Mouse (Mus musculus) heart, embryonic 12.5 days (tissue): ENCODE measurements at regions not wholly inside any gene's neighbourhood (a gene's known extent, or its start where the extent isn't known, plus 50 kb on each side); places are given as distances from the start of the nearest gene placed in this dataset.
A peak's percentile ranks its signal among the peaks of the same experiment; 100 is the strongest.

Source experiments
- ATAC-seq: fragments of 200-750 bp; cut with Nextera tagmentation; 2 replicates; pipeline ENCODE4 v1.8.0; 2017; ENCODE audit warnings: moderate TSS enrichment, moderate library complexity; ENCODE audit not compliant: insufficient number of reproducible peaks, low FRiP score
- H3K27ac ChIP-seq: fragments of 300-500 bp; sonication (generic); 2 replicates; pipeline ENCODE4 v1.5.1; 2016; ENCODE audit warnings: mild to moderate bottlenecking, moderate library complexity; ENCODE audit not compliant: poor library complexity, severe bottlenecking
- H3K27me3 ChIP-seq: fragments of 300-500 bp; sonication (generic); replicated peaks from 2 replicates; pipeline ENCODE4 v1.6.1; 2016; ENCODE audit warnings: mild to moderate bottlenecking, moderate library complexity
- H3K36me3 ChIP-seq: fragments of 300-500 bp; sonication (generic); 2 replicates; pipeline ENCODE4 v1.6.1; 2016; ENCODE audit warnings: mild to moderate bottlenecking, moderate library complexity
- H3K4me1 ChIP-seq: fragments of 300-500 bp; sonication (generic); replicated peaks from 2 replicates; pipeline ENCODE4 v1.6.1; 2016; ENCODE audit warnings: mild to moderate bottlenecking
- H3K4me2 ChIP-seq: fragments of 300-500 bp; sonication (generic); 2 replicates; pipeline ENCODE4 v1.6.1; 2016; ENCODE audit warnings: mild to moderate bottlenecking, moderate library complexity
- H3K4me3 ChIP-seq: fragments of 300-500 bp; sonication (generic); 2 replicates; pipeline ENCODE4 v1.5.1; 2016; ENCODE audit warnings: mild to moderate bottlenecking
- H3K9ac ChIP-seq: fragments of 300-500 bp; sonication (generic); 2 replicates; pipeline ENCODE4 v1.6.1; 2016; ENCODE audit warnings: mild to moderate bottlenecking, moderate library complexity
- H3K9me3 ChIP-seq: fragments of 300-500 bp; sonication (generic); replicated peaks from 2 replicates; pipeline ENCODE4 v1.6.1; 2016; ENCODE audit warnings: mild to moderate bottlenecking, moderate library complexity
- WGBS: fragments of 180-500 bp; shearing (Covaris S2); methylation state at CpG from one replicate; pipeline ENCODE4 v1.1.7; 2016; 5-methylcytosine and 5-hydroxymethylcytosine counted together

GRCm38 (mm10) chr7:83431094-83431493 lies 153.6 kb upstream of the Tmc3 start:
- H3K4me3 ChIP-seq = no peak overlapping the region
- 34% methylated on average over 2 of the region's 2 CpGs for WGBS
- H3K36me3 ChIP-seq = no peaks in the 10 kb centered on the region
- no peaks in the 10 kb centered on the region for H3K9me3 ChIP-seq
- ATAC-seq = no peak
- peaks cover 14% of the 10 kb centered on the region for H3K4me1 ChIP-seq
- H3K9ac ChIP-seq = no peak overlapping the region
- no peaks in the 10 kb centered on the region for H3K27me3 ChIP-seq
- no peak overlapping the region for H3K27ac ChIP-seq
- no peak overlapping the region for H3K4me2 ChIP-seq

- H3K9me3 ChIP-seq = no peaks in the 10 kb centered on the region
- WGBS = 70% methylated on average over 1 of the region's 1 CpGs
- H3K36me3 ChIP-seq = no peaks in the 10 kb centered on the region
- no peak for ATAC-seq
- H3K4me3 ChIP-seq = no peak overlapping the region
- no peak overlapping the region for H3K9ac ChIP-seq
- H3K4me1 ChIP-seq = peaks cover 14% of the 10 kb centered on the region
- no peaks in the 10 kb centered on the region for H3K27me3 ChIP-seq
- H3K27ac ChIP-seq = no peak overlapping the region
- H3K4me2 ChIP-seq = no peak overlapping the region
Measured at GRCm38 (mm10) chr7:83432843-83433242, 151.9 kb upstream of the Tmc3 start.

GRCm38 (mm10) chr7:83433959-83434715 lies 150.6 kb upstream of the Tmc3 start:
- Histone ChIP-seq H3K4me3 (no peak overlapping the region), H3K4me1 (peaks cover 14% of the 10 kb centered on the region), H3K36me3 (no peaks in the 10 kb centered on the region), H3K27ac (no peak overlapping the region), H3K9me3 (no peaks in the 10 kb centered on the region), H3K27me3 (no peaks in the 10 kb centered on the region), H3K9ac (no peak overlapping the region), H3K4me2 (no peak overlapping the region)
- 64% methylated on average over 5 of the region's 5 CpGs for WGBS
- ATAC-seq = no peak

GRCm38 (mm10) chr7:83438538-83439393 lies 146.0 kb upstream of the Tmc3 start:
- Histone ChIP-seq H3K36me3 (no peaks in the 10 kb centered on the region), H3K4me3 (no peak overlapping the region), H3K9me3 (no peaks in the 10 kb centered on the region), H3K27me3 (no peaks in the 10 kb centered on the region), H3K27ac (no peak overlapping the region), H3K4me1 (peaks cover 3% of the 10 kb centered on the region; the same call in 1 of the 2 replicates), H3K4me2 (no peak overlapping the region), H3K9ac (no peak overlapping the region)
- no peak for ATAC-seq
- WGBS = 58% methylated on average over 7 of the region's 7 CpGs

- peak; percentile 81 for ATAC-seq
- no peaks in the 10 kb centered on the region for H3K27me3 ChIP-seq
- peaks cover 25% of the 10 kb centered on the region for H3K4me1 ChIP-seq
- H3K9ac ChIP-seq = no peak overlapping the region
- no peak overlapping the region for H3K4me2 ChIP-seq
- peak overlapping the region; percentile 79 for H3K27ac ChIP-seq
- WGBS = 40% methylated on average over 16 of the region's 16 CpGs
- no peak overlapping the region for H3K4me3 ChIP-seq
- 0 out of 2 replicates have a peak, but pooled peaks cover 3% of the 10 kb centered on the region for H3K9me3 ChIP-seq
- H3K36me3 ChIP-seq = no peaks in the 10 kb centered on the region
Measured at GRCm38 (mm10) chr7:83443596-83444278, 141.0 kb upstream of the Tmc3 start.

GRCm38 (mm10) chr7:83444279-83444615 lies 140.5 kb upstream of the Tmc3 start:
- H3K9me3 ChIP-seq = 0 out of 2 replicates have a peak, but pooled peaks cover 3% of the 10 kb centered on the region
- H3K4me2 ChIP-seq = no peak overlapping the region
- peak overlapping the region; percentile 79 for H3K27ac ChIP-seq
- ATAC-seq = 0 out of 2 replicates have a peak, but pooled peaks have one; percentile 15
- H3K36me3 ChIP-seq = no peaks in the 10 kb centered on the region
- H3K9ac ChIP-seq = no peak overlapping the region
- H3K27me3 ChIP-seq = no peaks in the 10 kb centered on the region
- WGBS = 62% methylated on average over 1 of the region's 1 CpGs
- no peak overlapping the region for H3K4me3 ChIP-seq
- H3K4me1 ChIP-seq = peaks cover 25% of the 10 kb centered on the region

GRCm38 (mm10) chr7:83445181-83445926 lies 139.4 kb upstream of the Tmc3 start:
- H3K27ac ChIP-seq = peak overlapping the region; percentile 79
- H3K9ac ChIP-seq = no peak overlapping the region
- 0 out of 2 replicates have a peak, but pooled peaks cover 3% of the 10 kb centered on the region for H3K9me3 ChIP-seq
- H3K4me3 ChIP-seq = no peak overlapping the region
- no peak overlapping the region for H3K4me2 ChIP-seq
- H3K27me3 ChIP-seq = no peaks in the 10 kb centered on the region
- ATAC-seq = no peak
- WGBS = 25% methylated on average over 5 of the region's 5 CpGs
- peaks cover 25% of the 10 kb centered on the region for H3K4me1 ChIP-seq
- H3K36me3 ChIP-seq = no peaks in the 10 kb centered on the region

- no peaks in the 10 kb centered on the region for H3K27me3 ChIP-seq
- no peak overlapping the region for H3K9ac ChIP-seq
- H3K27ac ChIP-seq = no peak overlapping the region
- H3K4me1 ChIP-seq = peaks cover 25% of the 10 kb centered on the region
- H3K4me3 ChIP-seq = no peak overlapping the region
- H3K9me3 ChIP-seq = 0 out of 2 replicates have a peak, but pooled peaks cover 3% of the 10 kb centered on the region
- H3K36me3 ChIP-seq = no peaks in the 10 kb centered on the region
- no peak overlapping the region for H3K4me2 ChIP-seq
- WGBS = 49% methylated on average over 3 of the region's 3 CpGs
- ATAC-seq = no peak
Measured at GRCm38 (mm10) chr7:83450346-83450745, 134.4 kb upstream of the Tmc3 start.

- Histone ChIP-seq H3K9ac (no peak overlapping the region), H3K27ac (peak overlapping the region; percentile 77; the same call in 1 of the 2 replicates)
- ATAC-seq = peak; percentile 80
Measured at GRCm38 (mm10) chr7:83452309-83452708, 132.4 kb upstream of the Tmc3 start.

GRCm38 (mm10) chr7:83459520-83459919 lies 125.2 kb upstream of the Tmc3 start:
- no peak for ATAC-seq

More at GRCm38 (mm10) chr7:83452309-83452708, 132.4 kb upstream of the Tmc3 start:
- 9% methylated on average over 7 of the region's 7 CpGs for WGBS
- Histone ChIP-seq H3K36me3 (no peaks in the 10 kb centered on the region), H3K4me2 (peak overlapping the region; percentile 27), H3K4me3 (no peak overlapping the region), H3K9me3 (0 out of 2 replicates have a peak, but pooled peaks cover 2% of the 10 kb centered on the region), H3K27me3 (no peaks in the 10 kb centered on the region), H3K4me1 (peaks cover 18% of the 10 kb centered on the region)

More at GRCm38 (mm10) chr7:83459520-83459919, 125.2 kb upstream of the Tmc3 start:
- Histone ChIP-seq H3K36me3 (no peaks in the 10 kb centered on the region), H3K27me3 (no peaks in the 10 kb centered on the region), H3K4me3 (no peak overlapping the region), H3K4me2 (no peak overlapping the region), H3K9ac (no peak overlapping the region), H3K4me1 (no peaks in the 10 kb centered on the region), H3K27ac (no peak overlapping the region), H3K9me3 (no peaks in the 10 kb centered on the region)
- WGBS = 59% methylated on average over 3 of the region's 3 CpGs
